Mouse (Mus musculus): ENCODE results near the gene Nhlh1. TPM values are rescaled to one million over a fixed set of nuclear protein-coding genes. Genes with fewer than 3 reads are reported as not detected.

Gene Nhlh1
- total RNA-seq, 4 experiments from 2014 or later, result 0.58 to 0.98 (median 0.76) TPM

DNA sequence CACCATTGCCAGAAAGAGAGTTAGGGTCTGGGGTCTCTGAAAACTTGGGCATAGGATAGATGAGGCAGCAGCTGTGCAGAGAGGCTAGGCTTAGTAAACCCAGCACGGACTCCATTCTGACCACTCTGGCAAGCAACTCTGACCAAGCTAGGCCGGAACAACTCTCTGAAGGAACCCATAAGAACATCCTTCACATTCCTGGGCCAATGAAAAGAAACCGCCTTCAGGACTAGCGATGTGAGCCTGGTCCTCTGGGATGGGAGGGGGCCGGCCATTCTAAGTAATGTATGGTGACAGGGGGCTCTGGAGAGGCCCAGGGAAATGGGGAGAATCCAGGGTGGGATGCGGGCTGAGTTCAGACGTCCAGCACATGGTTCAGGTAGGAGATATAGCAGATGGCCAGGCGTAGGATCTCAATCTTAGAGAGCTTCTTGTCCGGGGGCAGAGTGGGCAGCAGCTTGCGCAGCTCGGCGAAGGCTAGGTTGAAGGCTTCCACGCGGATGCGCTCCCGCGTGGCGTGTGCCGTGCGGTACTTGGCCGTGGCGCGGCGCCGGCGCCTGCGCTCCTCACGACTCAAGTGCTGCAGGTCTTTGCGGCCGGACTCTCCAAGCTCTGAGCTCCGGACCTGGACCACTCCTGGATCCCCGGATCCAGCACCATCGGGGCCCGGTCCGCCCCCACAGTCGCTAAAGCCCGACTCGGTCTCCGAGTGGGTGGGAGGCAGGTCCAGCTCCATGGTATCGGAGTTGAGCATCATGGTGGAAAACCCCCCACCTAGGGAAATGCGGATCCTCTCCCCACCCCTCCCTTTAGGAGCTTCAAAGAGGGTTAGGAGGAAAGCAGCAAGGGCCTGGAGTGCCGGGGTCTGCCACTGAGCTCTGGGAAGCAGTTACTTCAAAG, 3.6 kb downstream of the Nhlh1 start:
- DNase-seq (ENCODE audit: low spot score in 2 of 2), result no peak

DNA sequence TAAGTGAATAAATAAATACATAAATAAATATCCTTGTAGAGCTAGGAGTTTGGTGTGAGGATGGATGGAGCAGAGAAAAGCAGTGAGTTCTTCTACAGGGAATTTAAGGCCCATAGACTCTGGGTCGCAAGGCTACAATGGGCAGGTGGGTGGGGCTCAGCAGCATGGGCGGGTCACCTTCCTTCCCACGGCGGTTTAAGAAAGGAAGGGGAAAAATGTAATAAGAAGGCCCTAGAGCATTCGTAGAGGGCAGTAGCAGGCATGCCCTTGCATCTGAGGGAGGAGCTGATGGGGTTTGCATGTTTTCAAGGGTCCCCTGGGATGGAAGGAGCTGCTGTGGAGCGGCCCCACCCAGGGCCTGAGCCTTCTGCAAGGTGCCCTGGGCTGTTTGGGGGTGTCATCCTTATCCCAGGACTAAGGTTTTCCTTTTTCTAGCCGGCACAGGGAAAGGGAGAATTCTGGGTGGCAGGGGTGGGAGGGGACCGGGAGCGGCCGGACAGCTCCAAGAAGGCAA, 4.5 kb downstream of the Nhlh1 start:
- no peak for DNase-seq (ENCODE audit: low spot score in 2 of 2)

DNA sequence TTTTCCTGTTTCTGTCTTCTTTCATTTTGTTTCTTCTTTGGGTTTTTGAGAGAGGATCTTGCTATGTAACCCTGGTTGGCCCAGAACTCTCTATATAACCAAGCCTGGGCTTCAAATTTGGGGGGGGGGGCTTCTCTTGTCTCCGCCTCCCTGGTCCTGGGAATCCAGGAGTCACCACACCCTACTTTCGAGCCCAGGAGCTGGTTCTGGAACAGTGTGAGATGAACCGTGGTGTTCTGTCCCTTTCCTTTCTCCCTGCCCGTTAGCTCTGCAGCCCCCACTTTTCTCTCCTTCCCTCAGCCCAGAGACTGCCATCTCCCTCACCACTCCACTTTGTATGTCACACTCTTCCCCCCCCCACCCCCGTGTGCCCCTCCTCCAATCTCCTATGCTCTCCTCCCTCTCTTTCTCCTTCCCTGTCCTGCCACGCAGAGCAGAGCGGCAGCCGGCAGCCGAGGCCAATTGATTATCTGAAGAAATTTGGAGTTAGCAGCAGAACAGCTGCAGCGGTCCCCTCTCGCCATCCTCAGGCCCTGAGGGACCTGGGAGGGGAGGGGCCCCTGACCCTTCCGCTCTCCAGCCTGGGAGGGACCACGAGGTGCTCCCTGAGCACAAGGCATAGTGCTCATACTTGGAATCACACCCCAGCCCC, 8.1 kb downstream of the Nhlh1 start:
- DNase-seq (ENCODE audit: low spot score in 2 of 2), result no peak

DNA sequence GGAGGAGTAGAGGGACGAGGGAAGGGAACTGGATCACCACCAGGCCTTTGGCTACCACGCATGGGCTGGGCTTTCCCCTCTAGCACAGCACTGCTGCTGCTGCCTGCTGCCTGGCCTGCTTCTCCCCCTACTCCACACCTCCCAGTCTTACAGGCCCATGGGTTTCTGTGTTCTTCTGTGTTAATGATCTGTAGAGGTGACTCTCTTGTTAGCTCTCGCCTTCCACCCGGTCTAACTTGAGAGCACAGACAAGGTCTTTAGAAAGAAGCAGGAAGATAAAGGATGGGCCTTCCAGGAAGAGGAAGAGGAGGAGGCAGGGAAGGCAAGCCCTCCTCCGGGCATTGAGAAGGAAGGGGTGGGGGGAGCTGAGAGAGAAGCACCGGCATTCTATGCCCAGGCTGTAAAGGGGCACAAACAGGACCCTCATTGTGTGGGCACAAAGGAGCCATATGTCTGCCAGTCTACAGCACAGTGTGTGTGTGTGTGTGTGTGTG, 9.1 kb downstream of the Nhlh1 start:
- no peak for DNase-seq (ENCODE audit: low spot score in 2 of 2)

- peak in 1 of 2 experiments; percentile 63 for DNase-seq (ENCODE audit: low spot score in 2 of 2)
Observed at GRCm38 (mm10) chr1:172046938-172047337, 10.4 kb downstream of the Nhlh1 start.

DNA sequence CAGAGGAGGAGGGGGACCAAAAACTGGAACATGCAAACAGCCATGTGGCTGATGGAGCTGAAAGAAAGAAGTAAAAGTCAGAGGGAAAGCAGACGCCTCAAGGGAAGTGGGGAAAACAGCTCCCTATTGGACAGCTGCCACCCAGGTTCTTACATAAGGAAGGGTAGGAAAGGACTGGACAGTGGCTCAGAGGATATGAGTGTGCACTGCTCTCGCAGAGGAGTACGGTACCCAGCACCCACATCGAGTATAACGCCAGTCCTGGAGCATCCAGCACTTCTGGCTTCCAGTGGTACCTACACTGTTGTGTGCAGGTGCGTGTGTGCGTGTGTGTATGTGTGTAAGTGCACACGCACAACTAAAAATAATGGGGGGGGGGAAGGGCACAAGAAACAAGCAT, 11.0 kb downstream of the Nhlh1 start:
- DNase-seq (ENCODE audit: low spot score in 2 of 2), result no peak

DNA sequence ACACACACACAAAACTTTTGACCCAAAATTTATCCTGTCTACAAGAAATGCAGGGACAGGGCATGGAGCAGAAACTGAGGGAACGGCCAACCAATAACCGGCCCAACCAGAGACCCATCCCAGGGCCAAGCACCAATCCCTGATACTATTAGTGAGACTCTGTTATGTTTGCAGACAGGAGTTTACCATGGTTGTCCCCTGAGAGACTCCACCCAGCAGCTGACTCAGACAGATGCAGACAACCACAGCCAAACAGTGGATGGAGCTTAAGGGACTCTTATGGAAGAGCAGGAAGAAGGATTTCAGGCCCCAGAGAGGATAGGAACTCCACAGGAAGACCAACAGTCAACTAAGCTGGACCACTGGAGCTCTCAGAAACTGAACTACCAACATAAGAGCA, 27.5 kb downstream of the Nhlh1 start:
- no peak for DNase-seq (ENCODE audit: low spot score in 2 of 2)

- DNase-seq (ENCODE audit: low spot score in 2 of 2), result no peak
Observed at GRCm38 (mm10) chr1:172028394-172029275, 28.7 kb downstream of the Nhlh1 start, which contains the start of gene Vangl2. Gene Vangl2 (minus strand): TSS chr1:172028444.

DNA sequence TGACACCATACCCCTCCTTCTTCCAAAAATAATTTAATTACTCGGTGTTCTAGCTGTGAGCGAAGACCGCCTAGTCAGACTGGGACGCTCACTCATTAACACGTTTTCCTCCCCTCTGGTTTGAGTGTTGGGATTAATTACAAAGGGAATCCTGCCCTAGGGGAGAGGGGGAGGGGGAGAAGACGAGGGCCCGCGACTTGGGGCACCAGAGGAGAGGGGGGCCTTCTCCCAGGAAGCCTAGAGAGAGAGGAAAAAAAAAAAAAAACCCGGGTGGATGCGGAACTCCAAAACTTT, 29.6 kb downstream of the Nhlh1 start:
- no peak for DNase-seq (ENCODE audit: low spot score in 2 of 2)

DNA sequence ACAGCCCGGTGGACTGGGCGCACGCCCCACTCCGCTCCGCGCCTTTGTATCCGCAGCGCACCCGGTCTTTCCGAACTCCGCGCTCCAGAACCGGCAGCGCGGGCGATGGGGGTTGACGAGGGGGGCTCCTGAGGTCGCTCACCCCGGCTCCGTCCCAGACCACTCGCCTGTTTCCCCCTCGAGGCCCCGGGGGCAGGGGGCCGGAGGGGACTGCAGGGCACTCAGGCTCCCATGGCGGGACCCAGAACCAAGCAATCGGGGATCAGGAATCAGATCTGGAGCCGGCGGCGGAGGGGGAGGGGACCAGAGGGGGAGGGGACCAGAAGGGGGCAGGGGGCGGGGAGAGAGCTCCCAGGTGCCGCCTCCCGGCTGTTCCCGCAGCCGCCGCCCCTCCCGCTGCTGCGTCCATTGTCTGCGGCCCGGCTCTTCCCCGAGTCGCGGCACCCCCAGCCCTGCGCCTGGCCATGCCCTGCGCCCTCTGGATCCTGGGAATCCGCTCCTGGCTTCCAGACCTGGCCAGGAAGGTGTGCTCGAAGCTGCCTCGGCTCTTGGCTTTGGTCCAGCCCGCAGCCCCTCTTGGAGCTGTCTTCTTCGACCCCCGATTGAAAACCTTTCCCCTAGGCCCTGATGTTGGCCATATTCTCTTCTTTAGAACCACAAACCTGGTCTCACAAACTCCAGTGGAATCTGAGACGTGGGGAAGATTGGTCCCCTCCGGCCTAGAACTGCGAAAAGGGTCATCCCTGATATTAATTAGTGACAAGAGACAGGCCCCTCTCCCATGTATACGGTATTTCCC, 30.2 kb downstream of the Nhlh1 start:
- peak; percentile 66 to 76 for DNase-seq (ENCODE audit: low spot score in 2 of 2)

DNA sequence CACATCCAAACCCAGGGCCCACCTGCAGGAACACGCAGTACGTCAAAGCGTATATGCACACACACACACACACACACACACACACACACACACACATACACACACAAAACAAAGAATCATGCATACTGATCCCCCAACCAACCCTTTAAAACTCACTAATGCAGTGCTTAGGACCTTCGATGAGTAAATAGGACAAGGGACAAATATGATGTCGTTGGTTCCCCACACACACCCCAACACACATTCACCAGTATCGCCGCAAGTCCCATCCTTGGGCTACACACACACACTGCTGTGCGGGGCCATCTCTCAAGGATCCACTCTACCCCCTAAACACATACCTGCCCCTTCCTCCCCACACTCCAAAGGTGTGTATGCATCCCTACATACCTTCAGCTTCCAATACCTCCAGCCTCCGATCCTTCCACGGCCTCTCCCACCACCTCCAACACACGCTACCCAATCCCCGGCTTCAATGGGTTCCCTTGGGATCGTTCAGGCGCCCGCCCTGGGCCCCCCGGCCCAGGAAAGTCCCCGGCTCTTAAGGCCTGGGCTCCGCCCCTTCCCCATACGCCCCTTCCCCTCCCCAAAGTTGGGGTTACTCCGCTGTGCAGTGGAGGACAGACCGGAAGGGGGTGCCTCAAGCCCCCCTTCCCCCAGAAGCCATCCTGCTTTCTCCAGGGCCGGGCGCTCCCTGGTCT, 31.0 kb downstream of the Nhlh1 start:
- DNase-seq (ENCODE audit: low spot score in 2 of 2), result no peak

- DNase-seq (ENCODE audit: low spot score in 2 of 2), result no peak
Observed at GRCm38 (mm10) chr1:172025201-172025904, 32.0 kb downstream of the Nhlh1 start.

DNA sequence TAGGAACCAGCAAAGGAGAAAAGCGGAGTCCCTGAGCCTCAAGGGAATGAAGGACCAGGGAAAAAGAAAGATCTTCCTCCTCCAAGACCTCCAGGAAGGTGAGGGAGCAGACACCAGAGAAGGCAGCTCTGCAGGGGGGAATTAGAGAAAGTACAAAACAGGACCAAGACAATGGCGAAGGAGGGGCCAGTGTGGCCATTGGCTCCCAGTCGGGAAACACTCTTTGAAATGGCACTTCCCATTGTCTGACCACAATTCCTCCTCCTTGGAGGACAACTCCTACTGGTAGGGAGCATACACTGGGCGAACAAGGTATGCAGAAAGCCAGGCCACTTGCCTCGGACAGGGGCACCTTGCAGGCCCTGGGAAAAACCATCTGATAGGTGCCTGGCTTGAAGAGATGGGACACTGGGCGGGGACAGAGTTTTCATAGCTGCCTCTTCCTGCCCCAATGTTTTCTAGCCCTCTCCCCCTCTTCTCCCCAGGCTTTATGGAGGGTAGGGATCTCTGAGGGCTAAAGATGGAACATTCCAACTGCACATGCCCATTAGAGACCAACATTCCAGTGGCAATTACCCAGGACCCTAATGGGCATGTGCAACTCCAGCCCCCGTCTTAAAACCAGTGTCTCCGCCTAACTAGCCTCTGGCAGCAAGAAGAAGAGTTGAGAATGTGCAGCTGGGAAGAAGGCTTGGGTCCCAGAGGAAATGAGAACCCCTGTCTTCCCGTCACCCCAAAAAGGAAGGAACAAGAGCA, 33.1 kb downstream of the Nhlh1 start:
- no peak for DNase-seq (ENCODE audit: low spot score in 2 of 2)

DNA sequence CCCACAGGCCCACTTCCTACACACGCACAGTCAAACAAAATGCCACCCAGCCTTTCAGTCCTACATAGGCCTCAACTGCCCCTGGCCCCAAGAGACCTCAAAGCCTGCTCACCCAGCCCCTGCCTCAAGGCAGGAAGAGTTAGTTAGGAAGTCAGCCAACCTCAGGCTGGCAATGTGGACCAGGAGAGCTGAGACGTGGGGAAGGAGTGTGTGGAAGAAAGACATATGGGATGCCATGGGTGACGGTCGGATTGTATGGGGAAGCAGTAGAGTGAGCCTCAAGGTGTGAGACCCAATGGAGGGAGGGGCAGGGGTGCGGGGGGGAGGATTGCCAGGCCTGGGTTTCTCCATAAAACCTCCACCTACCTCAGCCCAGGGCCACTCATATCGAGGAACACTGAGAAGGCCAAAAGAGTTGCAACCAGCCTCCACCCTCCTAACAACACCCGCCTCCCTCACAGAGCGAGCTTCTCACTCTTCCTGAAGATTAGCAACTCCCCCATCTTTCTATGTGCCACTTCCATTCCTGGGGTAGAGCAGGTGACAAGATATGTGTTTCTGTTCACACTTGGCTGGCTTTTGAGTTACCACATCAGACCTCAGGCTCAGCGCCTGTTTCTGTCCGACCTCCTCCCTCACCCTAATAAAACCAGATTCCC, 37.4 kb downstream of the Nhlh1 start:
- DNase-seq (ENCODE audit: low spot score in 2 of 2), result no peak

DNA sequence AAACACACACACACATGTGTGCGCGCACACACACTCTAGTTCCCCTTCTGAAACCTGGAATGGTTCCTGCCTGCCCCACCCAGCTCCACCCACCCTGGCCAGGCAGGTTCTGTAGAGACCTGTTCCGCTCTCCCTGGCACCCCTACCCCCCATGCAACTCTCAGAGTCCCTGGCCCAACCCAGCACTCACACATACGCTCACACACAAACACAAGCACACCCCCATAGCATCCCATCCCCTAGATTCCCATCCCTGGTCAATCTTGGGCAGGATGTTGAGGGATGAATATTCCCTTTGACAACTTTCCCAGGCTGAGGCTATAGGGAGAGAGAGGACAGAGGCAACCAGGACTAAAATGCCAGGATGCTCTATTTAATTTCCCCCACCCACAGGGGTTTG, 38.0 kb downstream of the Nhlh1 start:
- DNase-seq (ENCODE audit: low spot score in 2 of 2), result no peak

DNA sequence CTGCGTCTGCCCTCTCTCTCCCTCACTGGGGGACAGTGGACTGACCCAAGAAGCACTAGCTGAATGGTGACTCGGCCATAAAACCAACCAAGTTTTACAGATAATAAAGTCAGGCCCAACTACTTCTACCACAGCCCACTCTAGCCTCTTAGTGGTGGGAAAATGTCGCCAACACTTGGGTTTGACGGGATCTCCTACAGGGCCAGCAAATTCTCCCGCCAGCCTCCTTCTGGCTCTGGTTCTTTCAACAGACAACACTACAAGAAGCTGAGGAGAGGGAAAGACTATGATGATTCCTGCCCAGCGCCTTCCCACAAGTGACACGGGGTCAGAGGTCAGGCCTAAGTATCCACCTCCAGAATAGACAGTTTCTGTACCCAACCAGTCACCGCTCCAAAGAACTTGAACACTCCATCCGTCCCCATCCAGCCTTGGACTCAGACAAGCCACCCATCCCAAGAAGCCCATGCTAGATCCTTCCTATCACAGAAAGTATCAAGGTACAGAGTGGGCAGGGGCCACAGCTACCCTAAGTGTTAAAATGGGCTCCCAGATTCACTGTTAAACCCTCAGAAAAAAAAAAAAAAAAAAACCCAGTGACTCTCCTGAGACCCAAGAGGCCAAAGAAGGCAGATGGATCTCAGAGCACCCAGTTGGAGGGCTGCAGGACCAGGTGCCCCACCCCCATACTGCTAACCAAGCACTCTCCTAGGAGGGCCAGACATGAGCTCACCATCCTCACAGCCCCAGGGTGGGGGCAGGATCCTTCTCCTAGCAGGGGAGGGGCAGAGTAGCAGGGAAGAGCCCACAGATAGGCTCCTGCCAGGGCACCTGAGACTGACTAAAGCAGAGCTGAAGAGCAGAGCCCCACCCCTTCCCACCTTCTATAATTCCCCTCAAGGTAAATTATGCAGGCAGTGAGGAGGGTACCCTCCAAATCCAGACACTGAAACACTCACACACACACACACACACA, 38.7 kb downstream of the Nhlh1 start:
- DNase-seq (ENCODE audit: low spot score in 2 of 2), result no peak

DNA sequence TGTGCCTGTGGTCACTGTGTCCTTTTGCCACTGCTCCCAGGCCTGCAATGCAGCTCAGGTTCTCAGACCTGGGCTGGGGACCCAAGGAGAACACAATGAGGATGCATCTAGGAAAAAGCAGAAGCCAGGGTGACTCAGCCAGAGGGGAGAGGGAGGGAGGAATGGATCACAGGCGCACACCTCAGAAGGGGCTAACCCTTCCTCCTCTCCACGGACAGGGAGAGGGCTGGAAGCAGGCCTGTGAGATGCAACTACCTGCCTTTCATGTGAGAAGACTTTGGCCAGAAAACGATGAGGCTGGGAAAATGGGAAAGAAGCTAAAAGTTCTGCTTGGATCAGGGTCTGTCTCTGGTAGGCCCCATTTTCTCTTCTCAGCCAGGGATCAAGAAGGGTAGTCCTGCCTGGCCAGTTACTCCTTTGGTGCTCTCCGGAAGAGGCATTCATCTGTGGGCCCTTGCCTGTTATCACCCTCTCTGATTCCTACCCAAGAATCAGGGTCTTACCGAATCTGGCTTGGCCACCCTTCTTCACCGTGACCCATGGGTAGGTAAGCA, 39.8 kb downstream of the Nhlh1 start:
- DNase-seq (ENCODE audit: low spot score in 2 of 2), result no peak
